Mouse (Mus musculus) cortical plate, adult 2 months (tissue): ENCODE data around the gene Bspry.

Source experiments
- CTCF ChIP-seq: fragments of 200-500 bp; IDR thresholded peaks from 2 replicates; pipeline ENCODE4 v1.5.1; 2011; ENCODE audit warnings: mild to moderate bottlenecking, control low read depth, low read length; ENCODE audit not compliant: insufficient read depth; ENCODE audit errors: extremely low read depth
- POLR2A ChIP-seq: fragments of 200-500 bp; IDR thresholded peaks from 2 replicates; pipeline ENCODE4 v1.6.1; 2011; ENCODE audit warnings: mild to moderate bottlenecking, low read length, control low read depth; ENCODE audit not compliant: insufficient read depth; ENCODE audit errors: extremely low read depth

GRCm38 (mm10) chr4:62527655-62528054 lies 47.8 kb downstream of the Bspry start:
- TF ChIP-seq POLR2A: no peak
- TF ChIP-seq CTCF: no peak
